Mouse (Mus musculus) cerebellum, adult 11-12 months (tissue): ENCODE data around the gene Olfr1222.
"Not testable (repeated sequence)": the region's sequence is repeated elsewhere in the genome, so short reads cannot be mapped to it uniquely, and the experiment has no call there.

Experiments
- DNase-seq: peaks from one replicate; pipeline ENCODE4 v3.0.0; 2022

Olfr1222 gene

GRCm38 (mm10) chr2:89132954-89133353, at the start of gene Olfr1222:
Gene Olfr1222 (minus strand): TSS chr2:89133054.
- no peak for DNase-seq

- DNase-seq: no peak
These were observed 41.7 kb upstream of the Olfr1222 start, which contains the start of gene Olfr1225 for GRCm38 (mm10) chr2:89174569-89174968. Gene Olfr1225 (minus strand): TSS chr2:89174669.

- not testable (repeated sequence) for DNase-seq
These were observed 31.9 kb upstream of the Olfr1222 start for GRCm38 (mm10) chr2:89164711-89165110.

GRCm38 (mm10) chr2:89163991-89164390, 31.1 kb upstream of the Olfr1222 start, which contains the start of gene Olfr1224-ps1:
Gene Olfr1224-ps1 (minus strand): TSS chr2:89164091.
- DNase-seq: not testable (repeated sequence)

- no peak for DNase-seq
These were observed 18.6 kb upstream of the Olfr1222 start, which contains the start of gene Olfr1223 for GRCm38 (mm10) chr2:89151460-89151859. Gene Olfr1223 (minus strand): TSS chr2:89151560.

GRCm38 (mm10) chr2:89117183-89117582, 15.7 kb downstream of the Olfr1222 start, which contains the start of gene Olfr1221:
Gene Olfr1221 (minus strand): TSS chr2:89117283.
- no peak for DNase-seq

GRCm38 (mm10) chr2:89106735-89107134, 26.1 kb downstream of the Olfr1222 start, which contains the start of gene Olfr1220:
Gene Olfr1220 (minus strand): TSS chr2:89106835.
- no peak for DNase-seq

GRCm38 (mm10) chr2:89105651-89106050, 27.2 kb downstream of the Olfr1222 start:
- DNase-seq: no peak

- DNase-seq: no peak
These were observed 39.0 kb downstream of the Olfr1222 start for GRCm38 (mm10) chr2:89093848-89094247.

GRCm38 (mm10) chr2:89083413-89083812, 49.4 kb downstream of the Olfr1222 start, which contains the start of gene Olfr1219:
Gene Olfr1219 (minus strand): TSS chr2:89083513.
- DNase-seq: no peak

- DNase-seq: no peak
These were observed 51.4 kb downstream of the Olfr1222 start for GRCm38 (mm10) chr2:89081487-89081886.
